Mouse (Mus musculus): ENCODE data around the gene Sgsm1.

Sgsm1 gene

DNA sequence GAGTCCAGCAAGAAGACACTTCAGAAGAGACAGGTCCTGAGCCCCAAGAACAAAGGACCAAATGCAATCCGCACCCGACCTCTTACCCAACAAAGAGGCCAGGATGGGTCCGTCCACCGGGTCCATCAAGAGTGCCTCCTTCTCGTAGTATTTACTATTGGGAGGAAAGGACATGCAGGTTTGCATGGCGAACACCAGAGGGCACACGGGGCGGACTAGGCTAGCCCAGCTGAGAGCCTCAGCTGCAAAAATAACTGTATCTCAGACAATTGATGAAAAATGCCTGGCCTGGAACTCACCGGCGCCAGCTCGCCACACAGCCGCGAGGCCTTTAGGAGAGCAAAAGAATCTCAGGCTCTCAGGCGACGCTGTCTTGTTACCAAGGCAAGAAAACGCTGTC, 25.0 kb downstream of the Sgsm1 start:
- DNase-seq (ENCODE audit: low spot score in 2 of 2): no peak

DNA sequence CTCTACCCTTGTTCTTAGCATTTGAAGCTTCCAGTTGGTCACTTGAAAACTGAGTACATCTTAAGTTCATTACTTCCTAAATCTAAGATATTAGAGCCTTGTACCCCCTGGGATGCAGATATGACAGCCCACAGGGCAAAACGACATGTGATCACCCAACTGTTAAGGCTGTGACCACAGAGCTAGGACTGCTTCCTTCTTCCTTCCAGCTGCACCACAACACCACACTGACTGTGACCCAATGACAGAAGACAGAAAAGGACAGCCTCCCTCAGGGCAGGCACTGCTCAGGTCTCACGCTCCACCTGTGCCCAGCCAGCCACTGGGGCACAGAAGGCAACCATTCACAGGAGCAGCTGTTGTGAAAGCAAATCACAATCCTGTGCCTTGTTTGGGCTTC, 26.9 kb downstream of the Sgsm1 start:
- DNase-seq (ENCODE audit: low spot score in 2 of 2): no peak

DNA sequence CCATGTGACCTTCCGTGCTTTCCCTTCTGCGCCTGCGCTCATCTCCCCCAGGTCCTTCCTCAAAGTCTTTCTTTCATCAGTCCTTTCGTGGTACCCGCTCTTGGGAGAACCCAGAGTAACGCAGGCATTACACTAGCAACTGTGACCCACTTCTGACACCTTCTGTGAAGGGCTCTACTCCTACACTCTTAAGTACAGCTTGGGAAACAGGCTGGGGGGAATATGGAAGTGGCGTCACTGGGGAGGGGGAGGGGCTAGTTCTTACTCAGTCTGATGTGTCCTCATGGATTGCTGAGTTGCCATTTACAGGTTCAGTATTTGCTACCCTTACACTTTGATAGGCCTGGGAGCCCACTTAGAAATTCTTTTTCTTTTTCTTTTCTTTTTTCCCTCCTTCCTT, 29.0 kb downstream of the Sgsm1 start:
- no peak for DNase-seq (ENCODE audit: low spot score in 2 of 2)

DNA sequence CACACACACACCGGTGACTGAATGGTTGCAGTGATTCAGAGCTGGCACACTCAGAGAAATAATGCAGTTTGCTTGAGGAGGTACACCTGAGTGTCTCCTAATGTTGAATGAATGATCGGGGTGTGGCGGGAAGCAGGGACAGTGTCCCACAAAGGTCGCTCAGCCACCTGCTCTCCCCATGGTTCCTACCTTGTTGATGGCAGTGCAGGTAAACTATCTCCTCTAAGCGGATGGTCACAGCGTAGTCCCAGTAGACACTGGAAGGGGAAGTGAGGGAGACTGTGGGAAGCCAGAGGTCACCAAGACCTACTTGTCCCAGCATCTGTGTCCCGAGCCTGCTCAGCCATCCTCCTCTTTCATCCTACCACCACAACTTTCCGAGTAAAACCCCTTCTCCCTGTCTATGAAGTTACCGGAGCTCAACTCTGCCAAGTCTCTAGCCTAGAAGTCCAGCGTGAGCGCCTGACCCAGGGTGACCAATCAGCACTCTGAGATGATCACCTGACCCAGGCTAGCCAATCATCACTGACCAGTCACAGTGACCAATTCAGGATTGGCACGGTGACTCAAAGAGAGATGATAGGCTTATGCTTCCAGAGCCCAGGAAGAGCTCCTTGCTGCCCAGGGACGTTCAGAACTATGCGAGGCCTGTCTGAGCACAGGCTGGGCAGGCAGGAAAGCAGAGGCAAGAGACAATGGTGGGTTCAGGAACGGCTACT, 30.3 kb downstream of the Sgsm1 start:
- DNase-seq (ENCODE audit: low spot score in 2 of 2): no peak

DNA sequence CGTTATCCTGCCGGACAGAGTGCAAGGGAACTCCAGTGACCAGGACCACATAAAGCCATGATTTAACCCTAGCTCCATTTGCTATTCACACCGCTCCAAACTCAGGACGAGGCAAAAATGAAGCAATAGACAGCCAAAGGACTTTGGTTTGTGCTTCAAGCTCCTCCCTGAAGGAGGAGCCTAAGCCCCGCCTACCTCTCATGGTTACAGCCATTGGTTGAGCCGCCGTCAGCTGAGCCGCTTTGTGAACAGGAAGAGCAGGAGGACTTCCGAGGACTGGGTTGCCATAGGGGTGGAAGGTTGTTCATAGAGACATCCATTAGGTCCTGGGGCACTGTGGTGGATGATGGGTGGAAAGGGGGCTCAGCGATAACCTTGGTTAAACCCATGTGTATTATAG, 34.7 kb downstream of the Sgsm1 start:
- DNase-seq (ENCODE audit: low spot score in 2 of 2): no peak

DNA sequence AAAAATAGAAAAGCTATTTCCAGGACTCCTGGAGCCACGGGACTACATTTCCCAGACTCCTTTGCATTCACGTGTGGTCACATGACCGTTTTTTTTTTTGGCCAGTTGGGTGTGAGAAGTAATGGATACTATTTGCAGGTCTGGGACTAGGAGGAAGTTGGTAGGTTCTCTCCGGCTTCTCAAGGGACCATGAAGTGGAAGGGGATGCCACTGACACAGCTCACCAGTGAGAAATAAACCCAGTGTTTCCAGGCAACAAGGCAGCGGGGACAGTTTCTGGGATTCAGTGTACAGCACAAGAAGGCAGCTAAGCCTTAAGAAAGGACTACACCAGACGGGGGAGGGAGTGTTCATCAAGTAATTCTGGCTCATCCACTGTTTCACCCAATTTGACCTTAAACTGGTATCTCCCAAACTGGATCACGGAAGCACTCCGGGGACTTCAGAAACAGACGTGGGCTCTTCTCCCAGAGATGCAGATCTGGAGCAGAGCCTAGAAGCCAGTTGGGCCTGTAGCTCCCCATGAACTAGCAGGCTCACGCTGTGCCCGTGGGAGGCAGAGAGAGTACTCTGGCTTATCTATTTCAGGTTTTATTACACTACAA, 39.3 kb downstream of the Sgsm1 start:
- DNase-seq (ENCODE audit: low spot score in 2 of 2): no peak

DNA sequence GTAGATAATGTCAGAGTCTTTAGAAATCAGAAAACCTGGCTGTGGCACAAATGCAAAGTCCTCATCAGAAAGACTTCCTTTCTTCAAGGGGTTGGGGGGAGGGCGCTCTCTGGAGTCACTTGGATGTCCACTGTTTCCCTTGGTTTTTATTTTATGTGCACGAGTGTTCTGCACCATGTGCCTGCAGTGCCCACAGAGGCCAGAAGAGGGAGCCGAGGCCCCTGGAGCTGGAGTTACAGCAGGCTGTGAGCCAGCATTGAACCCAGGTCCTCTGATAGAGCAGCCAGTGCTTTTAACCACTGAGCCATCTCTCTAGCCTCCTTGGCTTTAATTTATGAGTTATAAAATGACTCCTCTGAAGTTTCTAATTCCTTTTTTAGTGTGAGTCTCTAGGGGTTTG, 40.5 kb downstream of the Sgsm1 start:
- no peak for DNase-seq (ENCODE audit: low spot score in 2 of 2)

DNA sequence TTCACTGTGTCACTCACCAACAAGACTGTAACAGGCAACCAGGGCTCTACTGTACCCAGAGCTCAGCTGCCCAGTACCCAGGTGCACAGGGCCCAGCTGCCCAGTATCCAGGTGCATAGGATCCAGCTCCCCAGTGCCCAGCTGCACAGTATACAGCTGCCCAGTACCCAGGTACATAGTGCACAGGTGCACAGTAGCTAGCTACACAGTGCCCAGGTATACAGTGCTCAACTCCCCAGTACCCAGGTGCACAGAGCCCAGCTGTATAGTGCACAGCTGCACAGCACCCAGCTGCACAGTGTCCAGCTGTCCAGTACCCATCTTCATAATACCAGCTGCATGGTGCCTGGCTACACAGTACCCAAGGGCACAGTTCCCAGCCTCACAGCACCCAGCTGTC, 42.3 kb downstream of the Sgsm1 start:
- no peak for DNase-seq (ENCODE audit: low spot score in 2 of 2)

DNA sequence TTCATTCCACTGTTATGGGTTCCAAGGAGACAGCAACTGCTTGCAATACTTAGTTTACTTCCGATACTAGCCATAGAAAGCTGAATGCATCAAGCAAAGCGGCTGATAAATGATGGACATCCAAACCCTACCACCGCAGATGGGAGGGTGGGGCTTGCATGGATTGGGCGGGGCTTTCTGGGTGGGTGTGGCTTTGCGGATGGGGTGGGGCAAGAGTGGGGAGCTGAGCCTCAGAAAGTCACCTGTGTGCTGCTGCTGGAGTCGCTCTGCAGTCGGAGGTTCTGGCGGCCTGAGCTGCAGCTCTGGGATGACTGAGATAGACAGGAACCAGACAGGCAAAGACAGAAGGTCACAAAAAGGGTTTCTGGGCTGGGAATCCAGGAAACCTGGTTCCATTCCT, 44.9 kb downstream of the Sgsm1 start:
- DNase-seq (ENCODE audit: low spot score in 2 of 2): no peak

DNA sequence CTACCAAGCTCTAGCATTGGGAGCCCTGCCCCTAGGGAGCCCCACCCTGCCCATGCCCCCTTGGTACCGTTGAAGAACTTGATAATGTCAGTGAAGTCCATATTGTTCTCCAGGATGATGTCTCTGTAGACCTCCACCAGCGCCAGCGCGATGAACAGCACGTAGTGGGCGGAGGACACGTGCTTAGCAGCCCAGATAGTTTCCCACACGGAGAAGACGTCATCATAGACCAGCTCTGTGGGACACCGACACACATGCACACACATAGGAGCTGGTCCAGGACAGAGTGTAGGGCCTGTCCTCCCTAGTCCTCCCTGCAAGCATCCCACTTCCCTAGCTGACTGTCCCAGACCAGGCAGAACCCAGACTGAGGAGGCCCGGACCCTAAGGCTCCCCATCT, 59.8 kb downstream of the Sgsm1 start:
- DNase-seq (ENCODE audit: low spot score in 2 of 2): no peak

DNA sequence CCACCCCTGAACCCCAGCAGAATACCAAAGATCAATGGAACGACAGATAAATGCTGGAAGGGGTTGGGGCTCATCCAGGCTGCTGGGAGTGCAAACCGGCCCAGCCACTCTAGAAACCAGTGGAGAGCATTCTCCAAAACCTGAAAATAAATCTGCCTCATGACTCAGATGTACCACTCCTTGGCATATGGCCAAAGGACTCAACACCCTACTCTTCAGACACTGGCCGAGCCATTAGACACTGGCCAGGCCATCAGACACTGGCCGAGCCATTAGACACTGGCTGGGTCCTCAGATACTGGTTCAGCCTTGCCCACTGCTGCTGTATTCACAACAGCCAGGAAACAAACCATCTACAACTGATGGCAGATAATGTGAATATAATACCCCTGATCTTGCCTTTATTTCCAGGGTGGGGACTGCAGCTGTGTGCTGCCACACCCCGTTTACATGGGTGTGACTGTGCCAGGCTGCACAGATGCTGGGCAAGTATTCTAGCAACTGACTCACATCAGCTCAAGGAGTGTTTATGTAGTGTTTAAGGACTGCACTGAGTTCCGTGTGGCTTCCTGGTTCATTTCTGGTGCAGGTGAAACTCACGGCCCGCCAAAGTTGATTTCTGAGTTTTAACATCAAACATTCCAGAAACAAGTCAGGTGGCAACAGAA, 61.2 kb downstream of the Sgsm1 start:
- no peak for DNase-seq (ENCODE audit: low spot score in 2 of 2)

DNA sequence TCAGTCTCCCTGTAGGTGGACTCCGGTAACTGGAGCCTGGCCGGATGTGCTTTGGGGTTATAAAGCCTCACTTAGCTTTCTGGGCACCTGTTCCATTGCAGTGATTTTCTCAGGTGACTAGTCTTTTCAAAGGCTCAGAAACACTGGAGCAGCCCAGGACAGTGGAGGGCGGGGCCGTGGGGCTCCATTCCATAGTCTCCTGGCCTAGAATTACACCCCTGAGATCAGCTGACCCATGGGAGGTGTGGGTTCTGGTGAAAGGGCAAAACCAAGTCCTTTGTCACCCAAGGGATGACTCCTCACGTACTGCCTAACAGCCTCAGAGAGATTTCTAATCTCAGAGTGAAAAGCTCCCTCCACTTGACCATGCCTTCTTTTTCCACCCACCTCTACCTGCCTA, 80.4 kb downstream of the Sgsm1 start:
- DNase-seq (ENCODE audit: low spot score in 2 of 2): no peak

DNA sequence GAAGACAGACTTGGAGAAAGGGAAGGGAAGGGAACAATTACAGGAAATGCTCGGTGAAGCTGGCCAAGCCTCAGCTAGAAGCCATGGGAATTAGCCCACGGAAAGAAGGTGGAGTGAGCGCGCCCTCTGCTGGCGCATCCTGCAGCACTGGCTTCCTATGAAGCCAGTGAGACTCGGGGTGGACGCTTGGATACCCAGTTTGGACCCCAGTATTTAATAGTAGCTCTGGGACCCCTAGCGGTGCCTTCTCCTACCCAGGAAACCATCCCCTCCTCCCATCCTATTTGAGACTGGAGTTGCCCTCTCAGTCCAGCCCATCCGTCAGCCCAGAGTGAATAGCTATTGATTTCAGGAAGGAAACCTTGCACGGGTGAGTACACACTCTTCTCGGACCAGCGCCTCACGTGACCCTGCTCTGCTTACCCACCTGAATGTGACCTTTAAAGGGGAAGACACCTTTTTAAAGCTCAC, 83.9 kb downstream of the Sgsm1 start, which contains the start of gene Tmem211:
Gene Tmem211, plus strand, starts transcription at position 278 of the 471 bp plus-strand sequence.
- peak; percentile 17 to 62 for DNase-seq (ENCODE audit: low spot score in 2 of 2)

DNA sequence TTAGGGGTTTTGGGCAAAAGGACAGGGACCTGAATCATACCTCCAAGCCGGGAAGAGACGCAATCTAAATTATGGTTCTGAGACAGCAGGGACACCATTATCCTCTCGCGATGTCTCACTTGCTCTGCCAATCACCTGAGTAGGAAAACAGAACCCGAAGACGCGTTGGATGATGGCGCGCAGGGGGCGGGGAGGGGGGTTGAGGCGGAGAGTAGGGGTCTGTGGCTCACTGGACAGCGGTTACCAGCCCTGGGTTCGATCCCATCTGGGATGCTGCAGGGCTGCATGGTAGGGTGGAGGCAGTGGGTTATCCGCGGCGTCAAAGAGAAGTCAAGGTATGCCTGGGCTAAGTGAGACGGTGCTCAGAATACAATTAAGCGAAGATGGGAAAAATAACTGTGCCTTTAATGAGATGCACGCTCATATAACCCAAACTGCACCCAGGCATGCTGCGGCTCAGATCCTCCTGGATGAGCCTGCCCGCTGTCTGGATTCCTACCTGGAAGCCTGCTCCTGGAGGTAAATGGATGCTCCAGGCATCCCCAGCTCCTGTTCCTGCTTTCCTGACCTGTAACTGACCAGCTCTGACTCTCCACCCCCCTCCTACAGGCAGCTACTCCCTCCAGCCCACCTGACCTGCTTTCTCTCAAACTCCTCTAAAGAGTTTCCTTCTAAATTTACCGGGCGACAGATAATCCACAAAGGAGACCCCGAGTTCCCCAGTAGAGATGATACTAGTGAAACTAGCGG, 84.7 kb downstream of the Sgsm1 start:
- no peak for DNase-seq (ENCODE audit: low spot score in 2 of 2)

DNA sequence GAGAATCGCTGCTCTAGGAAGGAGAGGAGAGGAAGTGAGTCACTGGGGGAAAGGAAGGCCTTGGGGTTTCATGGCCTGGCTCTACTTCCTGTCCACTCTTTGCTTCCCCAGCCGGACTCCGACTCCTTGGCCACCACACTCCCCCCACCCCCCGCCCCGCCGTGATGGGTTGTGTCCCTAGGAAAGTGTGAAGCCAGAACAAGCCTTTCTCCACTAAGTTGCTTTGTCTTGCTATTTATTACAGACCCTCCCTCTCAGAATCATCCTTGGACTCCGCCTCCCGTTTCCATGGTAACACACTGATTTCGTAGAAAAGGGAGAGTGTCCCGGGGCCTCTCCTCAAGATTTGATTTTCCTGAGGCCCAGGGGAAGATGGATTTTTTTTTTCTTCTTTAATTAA, 85.3 kb downstream of the Sgsm1 start:
- no peak for DNase-seq (ENCODE audit: low spot score in 2 of 2)

DNA sequence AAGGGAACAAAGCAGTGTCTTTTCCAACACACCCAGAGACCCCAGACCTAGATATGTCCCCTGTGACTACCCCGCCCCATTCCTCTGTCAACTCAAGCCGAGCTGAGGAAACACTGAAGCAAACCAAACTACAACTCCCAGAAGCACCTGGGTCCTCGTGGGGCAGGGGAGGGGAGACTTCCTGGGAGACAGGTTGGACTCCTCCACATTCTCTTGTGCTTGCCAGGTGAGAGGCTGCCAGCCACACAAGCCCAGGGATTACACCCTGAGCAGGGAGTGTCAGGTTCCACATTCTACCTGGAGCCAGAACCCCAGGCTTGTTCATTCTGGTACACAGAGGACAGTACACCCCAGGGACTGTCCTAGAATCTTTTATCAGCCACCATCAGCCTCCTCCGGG, 86.7 kb downstream of the Sgsm1 start:
- no peak for DNase-seq (ENCODE audit: low spot score in 2 of 2)

DNA sequence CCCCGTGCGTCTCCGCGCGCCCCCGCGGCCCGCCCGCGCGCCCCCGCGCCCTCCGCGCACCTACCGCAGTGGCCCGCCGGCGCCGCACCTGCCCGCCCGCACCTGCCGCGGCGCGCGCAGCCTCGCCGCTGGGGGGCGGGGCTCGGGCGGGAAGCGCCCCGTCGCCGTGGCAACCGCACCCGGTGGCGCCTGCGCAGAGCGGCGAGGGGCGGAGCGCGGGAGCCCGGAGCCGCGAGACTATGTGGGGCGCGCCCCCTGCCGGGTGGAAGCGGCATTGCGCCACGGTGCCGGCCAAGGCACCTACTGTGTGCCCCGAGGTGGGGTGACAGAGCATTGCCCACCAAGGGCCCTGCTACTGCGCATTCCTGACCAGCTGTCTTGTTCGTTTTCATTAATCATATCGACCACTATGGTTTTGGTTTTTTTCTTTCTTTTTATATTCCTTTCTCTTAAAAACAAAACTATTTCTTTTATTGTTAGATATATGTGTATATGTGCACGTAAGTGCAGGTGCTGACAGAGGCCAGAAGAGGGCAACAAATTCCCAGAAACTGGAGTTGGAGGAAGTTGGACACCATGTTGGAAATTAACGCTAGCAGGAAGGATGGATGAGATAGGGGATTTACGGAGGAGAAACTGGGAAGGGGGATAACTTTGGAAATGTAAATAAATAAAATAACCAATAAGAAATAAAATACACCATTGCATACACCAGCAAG, 89.3 kb downstream of the Sgsm1 start, which contains the start of gene 2900026A02Rik:
Gene 2900026A02Rik, minus strand, starts transcription at position 90 of the 719 bp plus-strand sequence.
- peak; percentile 27 to 71 for DNase-seq (ENCODE audit: low spot score in 2 of 2)

DNA sequence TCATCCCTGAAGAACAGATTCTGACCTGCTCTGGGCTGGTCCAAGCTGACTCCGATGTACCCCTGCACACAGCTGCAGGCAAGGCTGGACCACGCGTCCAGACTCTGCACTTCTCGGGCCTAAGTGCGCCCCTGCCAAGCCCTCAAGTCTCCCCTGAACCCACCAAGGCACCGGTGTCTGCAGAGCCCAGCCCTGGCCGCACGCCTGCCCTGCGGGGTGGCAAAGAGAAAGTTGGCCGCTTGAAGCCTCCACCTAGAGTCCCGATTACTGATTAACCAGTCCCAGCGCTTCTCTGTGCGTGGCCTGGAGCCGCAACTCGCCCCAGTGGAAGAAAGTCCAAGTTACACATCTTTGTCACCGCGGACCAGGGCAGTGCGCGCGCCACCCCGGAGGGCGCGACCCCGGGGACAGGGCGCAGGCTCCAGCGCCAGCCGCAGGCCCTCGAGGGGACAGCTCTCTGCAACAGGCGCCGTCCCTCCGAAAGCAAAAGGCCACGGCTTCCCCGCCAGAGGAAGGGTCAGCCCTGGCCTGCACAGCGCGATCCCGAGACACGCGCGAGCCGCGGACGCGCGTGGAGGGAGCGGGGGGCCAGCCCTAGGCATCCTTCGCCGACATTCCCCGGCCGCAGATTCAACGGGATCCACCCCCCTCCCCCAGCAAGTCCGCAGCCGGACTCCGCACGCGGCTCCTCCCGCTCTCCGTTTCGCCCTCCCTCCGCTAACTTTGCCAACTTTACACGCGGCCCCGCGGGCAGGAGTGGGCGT, 90.0 kb downstream of the Sgsm1 start:
- DNase-seq (ENCODE audit: low spot score in 2 of 2): no peak

DNA sequence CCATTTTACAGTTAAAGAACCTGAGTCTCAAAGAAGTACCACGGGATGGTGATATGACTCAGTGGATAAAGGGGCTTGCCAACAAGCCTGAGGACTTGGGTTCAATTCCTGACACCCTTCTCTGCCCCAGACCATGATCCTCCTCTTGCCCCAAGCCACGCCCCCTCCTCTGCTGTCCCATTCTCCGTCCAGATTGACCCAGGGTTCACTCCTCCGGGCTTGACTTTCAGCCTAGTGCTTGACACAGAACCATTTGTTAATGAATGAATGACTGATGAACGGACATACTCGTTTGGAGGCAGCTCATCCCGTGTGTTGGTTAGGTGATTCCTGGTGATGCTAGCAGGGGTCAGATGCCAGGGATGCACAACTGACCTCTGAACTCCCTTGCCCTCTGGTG, 90.7 kb downstream of the Sgsm1 start:
- DNase-seq (ENCODE audit: low spot score in 2 of 2): no peak

DNA sequence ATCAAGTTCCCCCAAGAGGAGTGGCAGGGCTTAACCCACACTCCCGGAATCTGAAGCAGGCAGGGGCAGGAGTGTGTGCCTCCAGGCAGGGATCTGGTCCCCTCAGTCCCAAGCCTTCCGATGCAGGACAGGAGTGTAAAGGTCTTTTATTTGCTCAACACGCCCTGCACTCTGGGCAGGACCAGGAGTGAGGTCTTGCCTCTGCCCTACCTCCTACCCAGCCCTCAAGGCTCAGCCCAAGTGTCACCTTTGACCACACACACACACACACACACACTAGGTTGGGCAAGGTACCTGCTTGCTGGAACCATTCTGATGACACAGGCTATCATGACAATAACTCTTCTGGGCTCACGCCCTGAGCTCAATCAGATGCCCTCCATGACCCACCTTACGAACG, 91.1 kb downstream of the Sgsm1 start:
- DNase-seq (ENCODE audit: low spot score in 2 of 2): no peak

Measured in spleen, postnatal 10 days (tissue).